Comparison of ENCODE assay signal across 24 mouse cellular contexts in genomic region chr3:78877323-78877722, GRCm38 (mm10).
"Had no signal": no experiment of that assay in that cellular context is flagged by ENCODE, and none has a peak within 500 bp of the region (broad histone marks: within the 10 kb centered on the region; RNA-seq: fewer than 3 reads in every experiment).

No protein-coding gene starts in this region.

- H3K9ac ChIP-seq: limb, embryonic 12.5 days; limb, embryonic 15.5 days; liver, embryonic 14.5 days; liver, postnatal 0 days; lung, embryonic 14.5 days; midbrain, embryonic 12.5 days; neural tube, embryonic 12.5 days; neural tube, embryonic 15.5 days had no signal

- ATAC-seq: liver, postnatal 0 days; lung, postnatal 0 days had no signal

- H3K27me3 ChIP-seq: limb, embryonic 12.5 days; limb, embryonic 15.5 days; megakaryocyte, embryonic 14.5 days; midbrain, embryonic 12.5 days; neural tube, embryonic 12.5 days; neural tube, embryonic 15.5 days had no signal

- DNase-seq: kidney, adult 18-20 months; kidney, adult 9 months; kidney, postnatal 14 days; kidney, postnatal 4 days; left cerebral cortex, postnatal 4 days; liver, postnatal 0 days; lung, embryonic 14.5 days; right cerebral cortex, adult 18-20 months; right cerebral cortex, postnatal 14 days; right cerebral cortex, postnatal 4 days; thymus, adult 2 months; thymus, postnatal 14 days; thymus, postnatal 4 days had no signal

- H3K36me3 ChIP-seq: limb, embryonic 12.5 days; limb, embryonic 15.5 days; midbrain, embryonic 12.5 days; neural tube, embryonic 12.5 days; neural tube, embryonic 15.5 days had no signal

- H3K4me3 ChIP-seq: limb, embryonic 12.5 days; limb, embryonic 15.5 days; megakaryocyte, embryonic 14.5 days; midbrain, embryonic 12.5 days; neural tube, embryonic 12.5 days; neural tube, embryonic 15.5 days had no signal

- H3K4me2 ChIP-seq: limb, embryonic 12.5 days; limb, embryonic 15.5 days; liver, embryonic 11.5 days; lung, embryonic 14.5 days; midbrain, embryonic 12.5 days; neural tube, embryonic 12.5 days; neural tube, embryonic 15.5 days had no signal

- H3K4me1 ChIP-seq: limb, embryonic 12.5 days; limb, embryonic 15.5 days; megakaryocyte, embryonic 14.5 days; neural tube, embryonic 12.5 days had no signal

- H3K27ac ChIP-seq: limb, embryonic 12.5 days; limb, embryonic 15.5 days; liver, embryonic 14.5 days; macrophage; midbrain, embryonic 12.5 days; neural tube, embryonic 12.5 days; neural tube, embryonic 15.5 days; stomach, postnatal 0 days had no signal

- H3K9me3 ChIP-seq: limb, embryonic 12.5 days; limb, embryonic 15.5 days; midbrain, embryonic 12.5 days; neural tube, embryonic 12.5 days; neural tube, embryonic 15.5 days had no signal
